Mouse (Mus musculus) mesoderm, embryonic 11.5 days (tissue): ENCODE measurements around the gene Myh14.

ENCODE experiments used
- DNase-seq: peaks from one replicate; pipeline ENCODE4 v3.0.0-alpha.2; 2012; ENCODE audit warnings: low read depth, low spot score

Myh14 gene

GRCm38 (mm10) chr7:44600691-44601262 lies 69.9 kb downstream of the Myh14 start:
- DNase-seq = no peak

DNA sequence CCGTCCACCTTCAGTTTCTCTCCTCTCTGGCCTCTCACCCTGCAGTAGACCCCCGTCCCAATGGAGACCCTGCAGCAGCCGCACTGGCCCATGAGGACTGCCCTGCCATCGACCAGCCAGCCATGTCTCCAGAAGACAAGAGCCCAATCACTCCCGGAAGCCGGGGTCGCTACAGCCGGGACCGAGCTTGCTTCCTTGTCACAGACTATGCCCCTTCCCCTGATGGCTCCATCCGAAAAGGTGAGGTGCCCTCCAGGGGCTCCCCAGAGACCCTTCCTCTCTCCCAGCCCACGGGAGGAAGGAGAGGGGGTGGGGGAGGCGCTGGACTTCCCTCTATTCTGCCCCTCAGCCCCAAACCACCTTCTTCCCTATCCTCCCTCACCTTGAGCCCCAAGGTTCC lies 72.3 kb downstream of the Myh14 start:
- DNase-seq = no peak

- no peak for DNase-seq
These were observed 73.0 kb downstream of the Myh14 start for GRCm38 (mm10) chr7:44597666-44598065.

GRCm38 (mm10) chr7:44596996-44597538 lies 73.6 kb downstream of the Myh14 start:
- no peak for DNase-seq

DNA sequence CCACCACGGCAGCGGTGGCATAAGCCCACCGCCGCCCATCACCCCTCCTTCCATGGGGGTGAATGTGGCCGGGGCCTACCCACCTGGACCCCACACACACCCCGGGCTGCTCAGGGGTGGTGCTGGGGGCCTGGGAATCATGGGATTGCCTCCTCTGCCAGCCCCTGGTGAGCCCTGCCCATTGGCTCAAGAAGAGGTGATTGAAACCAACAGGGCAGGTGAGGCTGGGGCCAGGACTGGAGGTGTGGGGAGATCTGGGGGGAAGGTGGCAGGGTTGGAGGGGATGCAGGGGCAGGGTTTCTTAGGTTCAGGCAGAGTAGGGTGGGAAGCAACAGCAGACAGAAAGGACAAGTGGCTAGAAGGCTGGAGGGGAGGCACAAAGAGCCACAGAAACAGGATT lies 74.6 kb downstream of the Myh14 start:
- DNase-seq = no peak

DNA sequence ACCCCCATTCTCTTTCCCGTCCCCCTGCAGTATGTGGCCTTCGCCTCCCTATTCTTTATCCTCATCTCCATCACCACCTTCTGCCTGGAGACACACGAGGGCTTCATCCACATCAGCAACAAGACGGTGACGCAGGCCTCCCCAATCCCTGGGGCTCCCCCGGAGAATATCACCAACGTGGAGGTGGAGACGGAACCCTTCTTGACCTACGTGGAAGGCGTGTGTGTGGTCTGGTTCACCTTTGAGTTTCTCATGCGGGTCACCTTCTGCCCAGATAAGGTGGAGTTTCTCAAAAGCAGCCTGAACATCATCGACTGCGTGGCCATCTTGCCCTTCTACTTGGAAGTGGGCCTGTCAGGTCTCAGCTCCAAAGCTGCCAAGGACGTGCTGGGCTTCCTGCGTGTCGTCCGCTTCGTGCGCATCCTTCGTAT lies 75.5 kb downstream of the Myh14 start:
- no peak for DNase-seq

- no peak for DNase-seq
These were observed 76.4 kb downstream of the Myh14 start for GRCm38 (mm10) chr7:44594291-44594690.

GRCm38 (mm10) chr7:44593775-44594174 lies 76.9 kb downstream of the Myh14 start:
- peak; percentile 92 for DNase-seq

- DNase-seq = no peak
These were observed 77.6 kb downstream of the Myh14 start for GRCm38 (mm10) chr7:44593051-44593450.

- DNase-seq = no peak
These were observed 79.1 kb downstream of the Myh14 start for GRCm38 (mm10) chr7:44591348-44592116.

DNA sequence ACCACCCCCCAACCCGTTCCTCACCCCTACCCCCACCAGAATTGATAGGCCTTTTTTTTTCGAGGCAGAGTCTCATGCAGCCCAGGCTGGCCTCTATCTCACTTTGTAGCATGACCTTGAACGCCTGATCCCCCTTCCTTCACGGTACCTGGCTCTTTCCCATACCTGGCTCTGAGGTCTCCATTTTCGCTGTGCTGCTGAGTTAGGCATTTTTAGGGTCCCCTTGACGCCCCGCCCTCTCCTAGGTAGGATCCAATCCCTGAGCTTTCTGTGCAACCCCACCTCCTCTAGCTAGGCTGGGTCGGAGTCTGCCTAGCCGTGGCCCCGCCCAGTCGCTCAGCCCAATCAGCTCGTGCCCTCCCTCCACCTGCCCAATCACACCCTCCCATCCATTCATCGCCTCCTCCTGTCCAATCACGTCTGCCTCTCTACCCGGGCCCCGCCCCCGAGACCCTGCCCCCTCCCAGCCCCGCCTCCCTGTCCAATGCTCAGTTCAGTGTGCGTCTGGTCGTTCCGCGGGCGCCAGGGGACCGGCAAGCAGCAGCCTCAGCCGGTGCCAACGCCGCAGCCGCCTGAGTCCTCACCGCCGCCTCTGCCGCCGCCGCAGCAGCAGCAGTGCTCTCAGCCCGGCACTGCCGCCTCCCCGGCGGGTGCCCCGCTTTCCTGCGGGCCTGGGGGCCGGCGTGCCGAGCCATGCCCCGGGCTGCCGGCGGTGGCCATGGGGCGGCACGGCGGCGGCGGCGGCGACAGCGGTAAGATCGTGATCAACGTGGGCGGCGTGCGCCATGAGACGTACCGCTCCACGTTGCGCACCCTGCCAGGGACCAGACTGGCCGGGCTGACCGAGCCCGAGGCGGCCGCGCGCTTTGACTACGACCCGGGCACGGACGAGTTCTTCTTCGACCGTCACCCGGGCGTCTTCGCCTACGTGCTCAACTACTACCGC lies 80.0 kb downstream of the Myh14 start, which contains the start of gene Kcnc3:
TSS of gene Kcnc3 (plus strand) at position 263 of the 946 bp plus-strand sequence.
- DNase-seq = peak; percentile 96

DNA sequence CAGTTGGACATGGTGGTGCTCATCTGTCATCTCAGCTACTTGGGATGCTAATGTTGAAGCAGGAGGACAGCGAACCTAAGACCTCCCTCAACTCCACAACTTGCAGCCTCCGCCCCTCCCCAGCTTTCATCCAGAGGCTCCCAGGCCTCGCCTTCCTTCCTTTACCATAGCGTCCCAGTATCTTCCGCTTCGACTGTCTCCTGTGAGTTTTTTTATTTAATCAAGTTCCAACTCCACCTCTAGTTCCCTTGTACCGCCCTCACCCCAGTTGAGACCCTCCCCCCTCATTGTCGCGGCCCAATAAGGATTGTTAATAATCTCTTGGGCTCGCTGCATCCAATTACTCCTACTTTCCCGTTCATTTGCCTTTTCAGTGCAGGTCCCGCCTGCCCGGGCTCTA lies 80.7 kb downstream of the Myh14 start:
- DNase-seq = no peak

- DNase-seq = peak; percentile 90
These were observed 81.5 kb downstream of the Myh14 start for GRCm38 (mm10) chr7:44589149-44589548.

- no peak for DNase-seq
These were observed 82.3 kb downstream of the Myh14 start for GRCm38 (mm10) chr7:44588338-44588737.

DNA sequence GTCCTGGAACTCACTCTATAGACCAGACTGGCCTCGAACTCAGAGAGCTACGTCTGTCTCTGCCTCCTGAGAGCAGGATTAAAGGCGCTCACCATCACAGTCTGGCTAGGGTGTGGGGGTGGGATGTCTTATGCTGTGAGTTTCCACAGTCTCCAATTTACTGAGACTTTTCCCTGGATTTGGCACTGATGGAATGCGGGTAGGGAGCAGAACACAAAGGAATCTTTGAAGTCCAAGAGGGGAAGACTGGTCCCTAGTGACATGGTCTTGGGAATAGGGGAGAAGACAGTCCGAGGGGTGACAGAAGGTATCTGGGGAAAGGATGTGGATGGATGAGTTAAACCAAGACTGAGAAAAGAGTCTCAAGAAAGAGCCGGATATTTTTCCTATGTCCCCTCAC lies 83.0 kb downstream of the Myh14 start:
- DNase-seq = no peak

DNA sequence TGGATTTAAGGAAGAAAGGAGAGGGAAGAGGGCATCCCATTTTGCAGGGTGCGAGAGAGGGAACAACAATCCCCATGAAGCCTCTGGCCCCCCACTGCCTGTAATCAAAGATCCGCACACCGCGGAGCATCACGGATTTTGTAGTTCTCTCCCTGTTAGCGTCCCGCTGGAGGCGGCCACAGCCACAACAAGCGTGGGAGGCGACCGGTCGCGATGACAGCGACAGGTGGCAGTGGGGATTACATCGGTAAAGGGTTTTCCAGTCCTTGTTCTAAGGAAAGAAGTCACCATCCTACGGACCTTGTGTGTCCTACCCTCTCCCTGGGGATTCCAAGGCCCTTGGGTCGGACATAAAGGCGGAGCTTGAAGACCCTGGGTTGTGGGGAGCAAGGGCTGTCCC lies 83.7 kb downstream of the Myh14 start:
- peak; percentile 69 for DNase-seq

DNA sequence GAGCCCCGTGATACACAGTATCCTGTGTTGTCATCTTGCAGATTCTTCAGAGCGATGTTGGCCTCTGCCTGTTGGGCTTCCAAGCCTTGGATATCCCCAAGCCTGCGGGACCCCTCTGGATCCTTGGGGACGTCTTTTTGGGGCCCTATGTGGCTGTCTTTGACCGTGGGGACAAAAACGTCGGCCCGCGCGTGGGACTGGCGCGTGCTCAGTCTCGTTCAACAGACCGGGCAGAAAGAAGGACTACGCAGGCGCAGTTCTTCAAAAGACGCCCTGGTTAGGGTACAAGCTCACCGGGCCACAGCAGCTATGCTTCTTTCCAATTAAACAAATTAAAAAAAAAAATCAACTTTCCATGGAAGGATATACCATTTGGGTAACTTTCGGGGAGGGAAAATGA lies 84.1 kb downstream of the Myh14 start:
- DNase-seq = no peak

DNA sequence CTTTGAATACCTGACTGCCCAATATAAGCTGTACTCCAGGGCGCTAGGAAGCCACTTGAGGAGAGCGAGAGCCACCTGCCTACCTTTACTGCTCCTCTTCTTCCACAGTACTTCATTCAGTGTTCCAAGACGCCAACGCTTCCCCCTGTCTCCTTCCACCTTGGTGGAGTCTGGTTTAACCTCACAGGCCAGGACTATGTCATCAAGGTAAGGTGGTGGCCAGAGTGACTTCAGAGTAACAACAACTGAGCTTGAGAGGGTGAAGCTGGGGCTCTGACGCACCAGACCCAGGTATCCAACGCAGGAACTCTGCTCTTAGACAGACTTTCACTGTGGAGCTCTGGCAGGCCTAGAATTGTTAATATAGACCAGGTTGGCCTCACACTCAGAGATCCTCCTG lies 85.0 kb downstream of the Myh14 start:
- DNase-seq = no peak

- DNase-seq = no peak
These were observed 85.7 kb downstream of the Myh14 start for GRCm38 (mm10) chr7:44584921-44585320.

DNA sequence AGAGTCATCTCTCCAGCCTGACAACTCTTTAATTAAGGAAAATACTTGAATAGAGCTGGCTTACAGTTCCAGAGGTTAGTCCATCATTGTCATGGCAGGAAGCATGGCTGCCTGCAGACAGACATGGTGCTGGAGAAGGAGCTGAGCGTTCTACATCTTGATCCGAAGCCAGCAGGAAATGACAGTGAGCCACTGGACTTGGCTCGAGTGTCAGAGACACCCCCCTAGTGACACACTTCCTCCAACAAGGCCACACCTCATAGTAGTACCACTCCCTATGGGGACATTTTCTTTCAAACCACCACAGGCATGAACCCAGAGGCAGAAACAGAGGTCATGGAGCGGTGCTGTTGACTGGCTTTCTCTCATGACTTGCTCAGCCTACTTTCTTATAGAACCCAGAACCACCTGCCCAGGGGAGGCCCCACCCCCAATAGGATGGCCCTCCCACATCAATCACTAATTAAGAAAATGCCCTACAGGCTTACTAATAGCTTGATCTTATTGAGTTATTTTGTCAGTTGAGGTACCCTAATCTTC lies 86.3 kb downstream of the Myh14 start:
- DNase-seq = no peak

DNA sequence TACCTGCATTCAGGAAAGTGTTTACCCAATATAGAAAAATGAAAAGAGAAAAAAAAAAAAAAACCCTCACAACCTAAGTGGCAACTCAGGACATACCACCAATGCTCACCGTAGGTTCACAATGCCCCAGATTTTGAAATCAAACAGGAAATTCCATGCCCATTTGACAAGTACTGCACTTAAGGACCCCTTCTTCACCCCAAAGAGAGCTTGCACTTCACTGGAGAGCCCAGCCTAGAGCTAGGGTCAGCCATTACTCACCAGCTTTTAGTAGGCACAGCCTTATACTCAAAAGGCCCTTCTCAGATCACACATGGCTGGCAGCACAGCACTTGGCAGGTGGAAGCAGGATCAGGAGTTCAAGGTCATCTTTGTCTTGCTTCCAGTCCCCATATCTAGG lies 87.5 kb downstream of the Myh14 start:
- no peak for DNase-seq

DNA sequence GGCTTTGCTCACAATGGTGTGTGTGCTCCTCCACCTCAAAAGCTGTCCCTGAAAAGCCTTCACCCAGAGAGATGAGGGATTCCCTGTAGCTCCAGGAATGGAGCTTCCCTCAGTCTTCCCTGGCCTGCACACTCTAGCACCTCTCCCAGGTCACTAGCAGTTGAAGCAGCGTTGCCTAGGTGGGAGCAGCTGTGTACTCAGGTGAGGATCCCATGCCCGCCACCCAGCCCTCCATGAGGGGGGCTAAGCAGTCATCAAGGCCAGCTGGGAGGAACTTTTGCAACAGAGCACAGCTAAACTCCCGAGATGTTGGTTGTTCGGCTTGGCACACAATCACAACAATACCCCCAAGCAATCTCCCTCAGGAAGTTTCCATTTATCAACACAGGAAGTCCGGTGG lies 87.9 kb downstream of the Myh14 start:
- no peak for DNase-seq
